Mouse (Mus musculus): ENCODE measurements around the gene Vmn2r115.
"Not testable (repeated sequence)": the region's sequence is repeated elsewhere in the genome, so short reads cannot be mapped to it uniquely, and the experiment has no call there.

Gene Vmn2r115

DNA sequence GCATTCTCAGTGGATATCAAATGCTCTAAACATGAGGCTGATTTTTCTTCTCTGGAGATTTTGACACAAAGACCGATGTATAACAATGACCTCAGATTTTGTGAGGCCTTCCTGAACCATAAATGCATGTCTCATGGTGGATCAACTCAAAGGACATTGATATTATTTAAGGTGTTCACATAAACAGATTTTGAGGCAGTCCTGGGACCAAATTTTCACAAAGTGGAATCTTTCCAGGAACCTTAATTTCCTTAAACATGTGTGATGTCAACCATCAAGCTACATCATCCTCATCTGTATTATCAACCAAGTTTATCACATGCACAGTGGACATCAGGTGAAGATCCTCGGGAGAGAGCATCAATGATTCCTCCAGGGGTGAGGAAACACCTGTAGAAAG is at the start of gene Vmn2r115:
TSS of gene Vmn2r115 (plus strand) at position 301 of the 400 bp plus-strand sequence.
- DNase-seq = not testable (repeated sequence)

DNA sequence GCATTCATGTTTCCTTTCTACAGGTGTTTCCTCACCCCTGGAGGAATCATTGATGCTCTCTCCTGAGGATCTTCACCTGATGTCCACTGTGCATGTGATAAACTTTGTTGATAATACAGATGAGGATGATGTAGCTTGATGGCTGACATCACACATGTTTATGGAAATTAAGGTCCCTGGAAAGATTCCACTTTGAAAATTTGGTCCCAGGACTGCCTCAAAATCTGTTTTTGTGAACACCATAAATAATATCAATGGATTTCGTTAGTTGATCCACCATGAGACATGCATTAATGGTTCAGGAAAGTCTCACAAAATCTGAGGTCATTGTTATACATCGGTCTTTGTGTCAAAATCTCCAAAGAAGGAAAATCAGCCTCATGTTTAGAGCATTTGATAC is 31.1 kb upstream of the Vmn2r115 start, which contains the start of gene Vmn2r114:
TSS of gene Vmn2r114 (minus strand) at position 101 of the 400 bp plus-strand sequence.
- DNase-seq = not testable (repeated sequence)

DNA sequence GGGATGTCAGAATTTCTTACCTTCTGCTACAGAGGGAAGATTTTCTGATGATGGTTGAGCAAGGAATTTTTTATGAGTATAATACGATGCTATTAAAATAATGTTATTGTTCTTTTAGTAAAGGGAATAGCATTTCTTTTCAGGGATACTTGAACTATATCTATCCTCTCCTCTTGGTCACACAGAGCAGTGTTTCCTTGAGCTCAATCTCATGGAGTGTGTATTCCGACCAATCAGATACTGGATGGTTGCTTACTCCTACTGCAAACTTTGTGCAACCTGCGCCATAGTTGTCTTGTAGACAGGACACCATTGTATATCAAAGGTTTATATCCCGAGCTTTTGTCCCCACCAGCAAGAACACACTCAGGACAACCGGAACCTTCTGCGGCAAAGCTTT is 12.9 kb upstream of the Vmn2r115 start:
- DNase-seq = no peak

DNA sequence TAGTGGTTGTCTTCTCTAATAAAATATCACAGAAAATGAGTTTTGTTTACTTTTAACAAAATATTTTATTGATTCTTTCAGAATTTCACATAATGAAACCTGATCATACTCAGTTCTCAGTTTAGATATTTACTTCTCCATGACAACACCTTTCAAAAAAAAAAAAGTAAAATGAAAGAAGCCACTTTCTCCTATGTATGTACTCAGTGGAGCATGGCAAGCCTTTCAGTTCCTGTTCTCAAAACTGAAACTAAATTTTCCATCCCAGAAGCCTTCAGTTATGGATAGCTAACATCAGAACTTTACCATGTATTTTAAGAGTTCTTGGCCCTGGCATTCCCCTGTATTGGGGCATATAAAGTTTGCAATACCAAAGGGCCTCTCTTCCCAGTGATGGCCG is 8.1 kb downstream of the Vmn2r115 start:
- DNase-seq = no peak

DNA sequence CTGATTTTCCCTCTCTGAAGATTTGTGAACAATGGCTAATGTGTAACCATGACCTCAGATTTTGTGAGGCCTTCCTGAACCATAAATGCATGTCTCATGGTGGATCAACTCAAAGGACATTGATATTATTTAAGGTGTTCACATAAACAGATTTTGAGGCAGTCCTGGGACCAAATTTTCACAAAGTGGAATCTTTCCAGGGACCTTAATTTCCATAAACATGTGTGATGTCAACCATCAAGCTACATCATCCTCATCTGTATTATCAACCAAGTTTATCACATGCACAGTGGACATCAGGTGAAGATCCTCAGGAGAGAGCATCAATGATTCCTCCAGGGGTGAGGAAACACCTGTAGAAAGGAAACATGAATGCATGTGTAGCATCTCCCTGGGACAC is 40.8 kb downstream of the Vmn2r115 start, which contains the start of gene Vmn2r116:
TSS of gene Vmn2r116 (plus strand) at position 301 of the 400 bp plus-strand sequence.
- DNase-seq = not testable (repeated sequence)

All from cerebellum, adult 8-10 months (tissue).